Mouse (Mus musculus): ENCODE data around the gene D930048N14Rik. TPM values are rescaled to one million over a fixed set of nuclear protein-coding genes. Genes with fewer than 3 reads are reported as not detected.

D930048N14Rik gene
- total RNA-seq, 4 experiments from 2014 or later: 1.3 to 2.5 (median 2.0) TPM

- DNase-seq (ENCODE audit: low spot score in 2 of 2): no peak
Observed at GRCm38 (mm10) chr11:51702831-51703230, 52.1 kb downstream of the D930048N14Rik start.

DNA sequence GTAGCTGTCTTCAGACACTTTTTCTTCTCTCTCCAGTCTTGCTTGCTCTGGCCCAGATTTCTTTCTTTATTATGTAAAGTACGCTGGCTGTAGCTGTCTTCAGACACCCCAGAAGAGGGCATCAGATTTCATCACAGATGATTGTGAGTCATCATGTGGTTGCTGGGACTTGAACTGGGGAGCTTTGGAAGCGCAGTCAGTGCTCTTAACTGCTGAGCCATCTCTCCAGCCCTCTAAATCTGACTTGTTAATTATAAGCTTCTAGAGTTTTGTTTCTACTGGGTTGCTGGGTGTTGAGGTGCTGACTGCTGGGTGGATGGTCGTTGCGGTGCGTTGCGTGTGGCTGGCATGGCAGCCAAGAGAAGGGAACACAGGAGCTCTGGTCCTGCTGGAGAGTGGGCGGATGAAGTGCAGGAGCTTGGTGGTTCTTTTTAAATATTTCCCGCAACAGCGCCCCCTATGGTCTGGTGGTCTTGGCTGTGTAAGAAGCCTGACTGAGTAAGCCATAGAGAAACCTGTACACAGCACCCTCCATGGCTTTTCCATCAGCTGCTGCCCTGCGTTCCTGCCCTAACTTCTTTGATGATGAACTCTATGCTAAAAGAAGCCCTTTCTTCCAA, 52.7 kb downstream of the D930048N14Rik start:
- no peak for DNase-seq (ENCODE audit: low spot score in 2 of 2)

DNA sequence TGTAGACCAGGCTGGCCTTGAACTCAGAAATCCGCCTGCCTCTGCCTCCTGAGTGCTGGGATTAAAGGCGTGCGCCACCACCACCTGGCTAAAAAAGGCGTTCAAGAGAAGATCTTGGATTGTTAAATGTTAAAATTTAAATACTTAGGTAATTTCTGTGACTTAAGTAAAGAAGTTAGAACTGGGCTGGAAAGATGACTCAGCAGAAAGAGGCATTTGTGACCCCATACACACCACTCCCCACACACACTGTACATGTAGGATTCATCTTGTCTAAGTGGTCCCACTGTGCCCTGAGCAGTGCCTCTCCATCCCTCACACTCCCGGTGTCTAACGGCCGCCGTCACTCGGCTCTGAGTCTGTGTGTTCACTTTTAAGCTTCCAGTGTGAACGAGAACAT, 55.7 kb downstream of the D930048N14Rik start:
- DNase-seq (ENCODE audit: low spot score in 2 of 2): no peak

DNA sequence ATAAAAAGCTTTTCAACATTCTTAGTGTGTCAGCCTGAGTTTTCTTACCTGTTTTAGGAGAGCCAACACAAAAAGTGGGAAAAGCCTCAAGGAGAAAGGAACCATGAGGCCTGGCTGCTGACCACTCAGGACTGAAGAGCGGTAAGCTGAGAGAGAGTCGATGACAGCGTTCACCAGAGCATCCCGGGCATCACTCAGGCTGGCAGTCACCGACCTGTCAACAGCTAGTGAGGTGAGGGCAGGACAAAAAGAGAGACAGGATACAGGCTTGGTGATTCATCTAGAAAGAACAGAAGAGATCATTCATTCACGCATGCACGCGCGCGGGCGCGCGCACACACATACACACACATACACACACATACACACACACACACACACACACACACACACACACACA, 56.3 kb downstream of the D930048N14Rik start:
- DNase-seq (ENCODE audit: low spot score in 2 of 2): no peak

Other genes with a start within 250 kb of the D930048N14Rik start
- 10 to 100 TPM in 1 of 4 experiments, 1 to 10 TPM in 3; 7.9 to 10.2 (median 8.9) TPM for gene Phykpl, start 66.2 kb upstream of the D930048N14Rik start, total RNA-seq (2022)
- 100 to 1,000 TPM; 123 to 152 (median 135) TPM for gene Hnrnpab, start 44.1 kb upstream of the D930048N14Rik start, total RNA-seq (2022)
- 10 to 100 TPM; 31.8 to 48.9 (median 42.3) TPM for gene Nhp2, start 31.2 kb upstream of the D930048N14Rik start, total RNA-seq (2022)
- 10 to 100 TPM; 52.4 to 58.6 (median 55.4) TPM for gene Rmnd5b, start 15.1 kb upstream of the D930048N14Rik start, total RNA-seq (2022)
- gene N4bp3, start 112 bp upstream of the D930048N14Rik start, total RNA-seq (2022): 10 to 100 TPM; 15.0 to 18.9 (median 15.7) TPM
- gene 0610009B22Rik, start 37.9 kb downstream of the D930048N14Rik start, total RNA-seq (2022): 10 to 100 TPM; 32.5 to 42.6 (median 34.8) TPM
- 10 to 100 TPM; 19.4 to 23.8 (median 20.5) TPM for gene Sec24a, start 112.7 kb downstream of the D930048N14Rik start, total RNA-seq (2022)
- gene Sar1b, start 112.7 kb downstream of the D930048N14Rik start, total RNA-seq (2022): 10 to 100 TPM; 67.5 to 74.9 (median 70.7) TPM
- gene Jade2, start 206.7 kb downstream of the D930048N14Rik start, total RNA-seq (2022): 10 to 100 TPM; 50.6 to 54.2 (median 52.0) TPM